Mouse (Mus musculus) layer of hippocampus, adult 11-12 months (tissue): Measurements from ENCODE around the gene Gm36176.

Source experiments
- DNase-seq: peaks from one replicate; pipeline ENCODE4 v3.0.0; 2022; ENCODE audit warnings: low spot score

Gene Gm36176

DNA sequence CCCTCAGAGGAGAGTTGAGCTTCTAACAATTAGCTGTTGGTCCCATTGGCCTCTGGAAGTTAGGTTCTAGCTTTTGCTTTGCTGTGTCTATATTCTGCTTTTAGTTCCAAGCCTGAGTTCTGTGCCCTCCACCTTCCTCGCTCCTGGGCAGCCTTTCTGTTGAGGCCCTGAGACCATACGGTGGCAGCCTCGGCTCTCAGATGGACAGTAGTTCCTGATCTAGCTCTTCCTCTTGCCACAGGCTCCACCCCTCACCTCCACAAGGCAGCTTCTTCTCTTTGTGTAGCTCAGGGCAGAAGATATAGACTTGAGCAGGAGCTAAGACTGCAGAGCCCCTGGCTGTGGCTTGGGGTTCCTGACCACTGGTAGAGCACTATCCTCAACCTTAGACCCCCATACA, 33.7 kb downstream of the Gm36176 start:
- no peak for DNase-seq

DNA sequence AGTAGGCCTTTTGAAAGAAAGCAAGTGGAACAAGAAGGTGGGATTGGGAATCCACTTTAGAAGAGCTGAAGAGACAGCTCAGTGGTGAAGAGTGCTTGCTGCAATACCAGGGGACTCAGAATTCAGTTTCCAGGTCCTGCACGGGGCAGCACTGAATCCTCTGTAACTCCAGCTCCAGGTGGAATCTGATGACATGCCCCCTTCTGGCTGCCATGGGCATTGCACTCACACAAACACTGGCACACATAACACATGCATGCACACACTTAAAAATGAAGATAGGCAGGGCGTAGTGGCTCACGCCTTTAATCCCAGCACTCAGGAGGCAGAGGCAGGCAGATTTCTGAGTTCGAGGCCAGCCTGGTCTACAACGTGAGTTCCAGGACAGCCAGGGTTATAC, 36.0 kb downstream of the Gm36176 start:
- no peak for DNase-seq

DNA sequence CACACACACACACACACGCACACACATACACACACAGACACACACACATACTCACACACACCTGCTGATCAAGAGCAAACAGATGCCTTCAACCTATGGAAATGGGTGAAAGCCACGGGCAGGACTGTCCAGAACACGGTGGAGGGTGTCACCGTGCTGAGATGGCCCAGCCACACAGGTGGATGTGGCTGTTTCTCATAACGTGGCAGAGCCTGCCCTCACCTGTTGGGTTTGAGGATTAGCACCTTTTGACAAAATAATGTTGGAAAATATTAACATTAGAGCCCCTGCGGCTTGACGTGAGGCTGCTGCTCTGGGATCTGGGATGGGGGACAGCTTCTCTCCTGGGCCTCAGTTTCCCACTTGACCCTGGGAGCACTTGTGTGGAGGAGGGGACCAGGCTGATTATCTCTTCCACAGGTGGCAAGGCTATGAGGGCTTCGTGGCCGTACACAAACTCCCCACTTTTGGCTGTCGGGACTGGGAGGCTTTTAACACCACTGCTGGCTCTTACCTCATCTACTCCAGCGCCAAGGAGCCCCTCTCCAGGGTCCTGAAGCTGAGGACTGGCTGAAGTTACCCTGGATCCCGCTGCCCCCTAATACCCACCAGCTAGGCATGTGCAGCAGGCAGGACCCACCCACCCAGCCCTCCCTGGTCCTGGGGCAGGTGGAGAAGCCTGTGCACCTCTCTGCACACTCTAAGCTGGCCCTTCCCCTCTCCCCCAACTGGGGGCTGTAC, 39.6 kb downstream of the Gm36176 start:
- no peak for DNase-seq

DNA sequence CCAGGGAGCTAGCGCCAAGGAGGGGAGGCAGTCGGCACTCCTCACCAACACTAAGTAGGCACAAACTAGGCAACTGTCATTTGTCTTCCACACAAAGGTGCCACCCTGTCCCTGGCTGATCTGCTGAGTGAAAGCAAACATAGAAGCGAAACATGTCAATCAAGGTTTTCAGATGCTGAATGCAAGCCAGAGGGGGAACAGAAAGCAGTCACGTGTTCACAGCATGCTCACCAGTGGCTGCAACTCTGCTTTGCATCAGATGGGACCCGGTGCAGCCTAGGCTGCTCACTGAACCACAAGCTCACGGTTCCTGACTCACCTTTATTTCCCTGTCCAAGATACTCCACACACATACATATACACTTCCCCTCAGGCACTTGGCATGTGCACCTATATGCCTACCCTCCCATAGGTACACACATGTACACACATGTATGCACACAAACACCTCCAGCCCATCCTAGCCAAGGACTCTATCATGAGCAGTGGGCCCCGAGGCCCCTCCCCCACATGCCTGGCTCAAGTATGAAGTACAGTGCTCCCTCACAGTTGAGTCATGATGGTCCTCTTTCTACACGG, 44.5 kb downstream of the Gm36176 start:
- DNase-seq: no peak

DNA sequence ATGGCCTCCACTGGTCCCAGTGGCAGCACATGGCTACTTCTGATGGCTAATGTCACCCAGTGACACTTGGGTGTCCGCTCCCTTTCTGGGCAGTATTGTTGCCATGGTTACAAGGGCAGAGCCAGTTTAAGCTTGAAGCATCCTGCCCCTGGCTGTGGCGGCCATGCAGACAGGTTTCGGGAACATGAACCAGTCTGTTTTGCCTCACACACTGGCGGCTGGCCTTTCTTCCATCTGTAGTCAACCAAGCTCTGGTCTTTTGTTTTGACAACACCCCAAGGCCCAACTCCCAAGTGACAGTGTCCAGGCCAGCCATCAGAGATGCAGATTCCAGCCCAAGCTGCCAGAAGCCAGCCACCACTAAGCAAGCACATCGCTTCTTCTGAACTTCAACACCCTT, 49.0 kb downstream of the Gm36176 start:
- DNase-seq: no peak
